Mouse (Mus musculus): ENCODE data around the gene Etfrf1.

The Etfrf1 gene

DNA sequence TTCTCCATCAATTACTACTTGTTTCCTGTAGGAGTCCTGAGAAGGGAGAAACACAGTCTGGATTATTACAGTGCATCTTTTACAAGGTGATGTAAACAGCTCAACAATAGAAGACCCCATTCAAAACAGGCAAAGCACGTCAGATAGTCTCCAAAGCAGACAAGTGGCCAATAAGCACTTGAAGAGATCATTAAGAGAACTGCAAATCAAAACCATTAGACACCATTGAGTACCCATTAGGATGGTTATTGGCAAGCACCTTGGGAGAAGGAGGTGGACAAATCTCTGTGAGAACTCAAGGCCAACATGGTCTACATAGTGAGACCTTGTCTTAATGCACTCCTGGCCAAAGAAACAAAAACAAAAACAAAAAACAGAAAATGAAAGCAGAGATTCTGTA is 23.5 kb downstream of the Etfrf1 start:
- DNase-seq: no peak

GRCm38 (mm10) chr6:145235367-145235766 is 24.4 kb downstream of the Etfrf1 start:
- DNase-seq: no peak

DNA sequence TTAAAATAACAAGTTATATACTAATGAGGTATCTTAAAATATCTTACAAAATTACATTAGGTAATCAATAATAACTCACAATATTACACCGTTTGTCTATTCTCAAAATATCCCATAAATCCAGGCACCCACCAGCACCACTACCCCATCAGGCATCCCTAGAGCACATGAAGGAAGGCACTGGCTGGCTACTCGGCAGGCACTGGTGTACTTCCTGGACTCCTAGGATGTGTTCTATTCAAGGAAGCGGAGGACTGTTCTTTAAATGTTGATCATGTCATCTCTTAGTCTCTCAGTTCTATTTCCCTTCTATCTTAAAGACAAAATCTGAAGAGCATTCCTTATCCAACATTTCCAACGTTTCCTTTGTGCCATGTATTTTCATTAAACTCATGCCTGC is 26.2 kb downstream of the Etfrf1 start:
- no peak for DNase-seq

DNA sequence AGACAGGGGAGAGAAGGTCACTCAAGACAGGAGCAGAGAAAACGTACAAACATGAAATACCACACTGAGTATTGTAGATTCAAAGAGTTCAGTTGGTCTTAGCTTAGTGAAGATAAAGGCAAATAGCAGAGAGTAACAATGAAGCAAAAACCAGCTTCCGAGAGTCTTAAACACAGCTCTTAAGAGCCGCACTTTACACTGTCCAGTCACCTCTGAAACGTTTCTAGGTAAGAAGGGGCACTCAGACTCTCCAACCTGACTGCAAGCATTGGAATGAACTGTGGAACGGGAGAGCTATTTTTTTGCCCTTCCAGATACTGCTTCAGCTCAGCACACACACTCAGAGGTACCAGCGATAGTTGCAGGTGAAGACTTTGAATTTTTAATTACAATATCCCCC is 29.4 kb downstream of the Etfrf1 start:
- no peak for DNase-seq

DNA sequence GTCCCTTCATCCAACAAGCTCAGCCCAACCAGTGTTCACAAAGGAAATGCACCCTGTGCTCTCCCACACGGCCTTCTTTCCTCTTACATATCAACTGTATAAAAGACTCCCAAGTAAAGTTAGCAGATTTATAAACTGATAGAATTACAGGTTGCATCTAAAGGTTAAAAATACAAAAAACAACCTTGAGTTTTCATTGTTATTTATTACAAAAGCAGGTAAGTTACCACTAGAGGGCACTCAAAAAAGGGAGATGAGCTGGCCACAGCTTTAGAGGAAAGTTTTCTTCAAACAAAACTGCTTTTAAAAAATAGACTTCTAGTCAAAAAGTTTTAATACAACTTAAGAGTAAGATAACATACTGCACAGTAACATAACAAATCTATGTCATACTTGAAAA is 31.6 kb downstream of the Etfrf1 start:
- DNase-seq: no peak

GRCm38 (mm10) chr6:145246841-145247240 is 35.9 kb downstream of the Etfrf1 start:
- no peak for DNase-seq

- no peak for DNase-seq
Observed at GRCm38 (mm10) chr6:145247886-145248285, 37.0 kb downstream of the Etfrf1 start.

DNA sequence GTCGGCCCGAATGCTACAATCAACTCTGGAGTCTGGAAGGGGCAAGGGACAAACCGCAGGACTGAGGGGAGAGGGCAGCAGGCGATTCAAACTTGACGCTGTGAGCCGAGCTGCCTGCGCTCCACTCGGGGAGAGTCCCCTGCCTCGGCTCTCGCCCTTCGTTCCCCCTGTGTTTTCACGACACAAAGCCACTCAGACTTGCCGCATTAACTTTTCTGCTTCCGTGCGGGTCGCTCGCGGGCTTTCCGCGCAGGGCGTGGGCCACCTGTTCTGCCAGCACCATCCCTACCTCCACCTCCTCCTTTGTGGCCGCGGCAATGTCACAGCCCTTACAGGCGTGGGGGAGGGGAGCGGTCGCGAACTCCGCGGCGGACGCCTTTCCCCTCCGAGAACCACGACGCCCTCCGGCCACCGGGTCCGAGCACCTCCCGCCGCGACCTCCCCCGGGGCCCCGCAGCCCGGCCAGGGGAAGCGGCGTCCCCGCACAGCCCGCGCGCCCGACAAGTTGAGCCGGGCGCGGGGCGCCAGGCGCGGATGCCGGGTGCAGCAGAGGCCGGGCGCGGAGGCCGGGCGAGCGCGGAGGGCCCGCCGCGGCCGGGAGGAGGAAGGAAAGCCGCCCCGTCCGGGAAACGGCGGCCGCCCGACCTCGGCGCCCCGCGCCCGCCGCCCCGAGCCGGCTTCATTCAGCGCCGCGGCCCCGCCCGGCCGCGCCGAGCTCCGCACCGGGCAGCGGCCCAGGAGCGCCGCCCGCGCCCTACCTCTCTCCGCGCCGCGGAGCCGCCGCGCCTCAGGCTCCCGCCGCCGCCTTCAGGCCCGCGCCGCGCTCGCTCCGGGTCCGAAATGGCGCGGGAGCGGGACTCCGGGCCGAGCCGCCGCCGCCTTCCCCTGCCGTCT is 38.6 kb downstream of the Etfrf1 start:
- peak; percentile 72 to 73 for DNase-seq

DNA sequence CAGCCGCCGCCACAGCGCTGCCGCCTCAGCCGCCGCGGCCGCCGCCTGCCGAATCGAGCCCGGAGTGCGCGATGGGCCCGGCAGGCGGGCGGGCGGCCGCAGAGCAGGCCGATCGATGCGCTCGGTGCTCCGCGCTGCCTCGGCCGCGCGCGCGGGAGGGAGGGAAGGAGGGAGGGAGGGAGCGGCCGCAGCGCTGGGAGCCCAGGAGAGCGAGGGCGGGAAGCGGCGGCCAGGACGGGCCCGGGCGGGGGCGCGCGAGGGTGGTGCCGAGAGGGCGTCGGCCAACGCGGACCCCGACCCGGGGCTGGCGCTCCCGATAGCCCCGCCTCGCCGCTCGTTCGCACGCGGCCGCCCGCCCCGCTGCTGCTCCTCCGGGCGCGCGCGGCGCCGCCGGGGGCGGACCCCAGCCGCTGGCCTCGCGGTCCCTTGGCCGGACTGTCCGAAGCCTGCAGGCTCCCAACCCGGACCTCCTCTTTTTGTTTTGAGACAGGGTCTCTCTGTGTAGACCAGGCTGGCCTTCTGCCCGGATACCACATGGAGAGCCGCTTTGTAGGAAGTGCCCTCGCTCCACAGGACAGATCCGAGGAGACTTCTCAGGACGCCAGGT is 39.4 kb downstream of the Etfrf1 start, which contains the start of gene Kras:
Gene Kras (minus strand): TSS at position 55 of the 607 bp plus-strand sequence.
- peak; percentile 96 to 98 for DNase-seq

GRCm38 (mm10) chr6:145250820-145251219 is 39.9 kb downstream of the Etfrf1 start:
- no peak for DNase-seq

DNA sequence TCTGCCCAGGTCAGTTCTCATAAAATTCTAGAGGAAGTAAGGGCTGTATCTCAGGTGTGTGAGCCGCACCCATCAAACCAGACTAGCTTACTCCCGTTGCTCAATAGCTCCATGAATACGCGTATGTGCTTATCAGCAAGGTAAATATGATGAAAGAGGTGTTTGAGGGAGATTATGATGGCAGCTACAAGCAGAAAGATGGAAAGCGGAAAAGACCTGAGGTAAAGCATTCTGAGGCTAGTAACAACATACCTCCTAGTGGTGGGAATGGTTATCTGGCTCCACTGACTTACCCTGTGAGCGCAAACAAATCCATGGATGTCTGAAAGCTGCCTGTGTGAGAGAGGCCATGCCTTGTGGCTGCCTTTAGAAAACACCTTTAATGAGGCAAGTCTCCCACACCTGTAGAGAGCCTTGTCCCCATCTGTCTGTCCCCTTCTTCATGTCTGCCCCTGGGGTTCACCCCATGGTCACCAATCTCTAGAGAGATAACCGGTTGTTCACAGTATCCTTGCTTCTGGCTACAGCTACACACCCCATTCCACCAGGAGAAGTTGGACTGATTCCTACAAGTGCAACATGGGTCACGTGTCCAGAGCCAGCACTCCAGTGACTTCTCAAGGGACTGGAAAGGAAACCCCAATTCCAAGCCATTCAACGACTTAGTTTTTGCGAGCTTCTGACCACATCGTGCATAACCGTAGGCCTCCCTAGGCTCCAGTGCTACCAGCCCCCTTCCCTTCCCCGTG is 45.2 kb downstream of the Etfrf1 start:
- DNase-seq: peak; percentile 39 to 62

- no peak for DNase-seq
Observed at GRCm38 (mm10) chr6:145256701-145257073, 45.8 kb downstream of the Etfrf1 start.

- DNase-seq: no peak
Observed at GRCm38 (mm10) chr6:145262314-145262713, 51.4 kb downstream of the Etfrf1 start.

Data from lung, postnatal 4 days (tissue).